Mouse (Mus musculus) CH12.LX (cell line): ENCODE data around the gene Ankrd11. TPM values are rescaled to one million over a fixed set of nuclear protein-coding genes. Genes with fewer than 3 reads are reported as not detected.
"Not testable (repeated sequence)": the region's sequence is repeated elsewhere in the genome, so short reads cannot be mapped to it uniquely, and the experiment has no call there.

Experiments used
- DNase-seq: peaks from one replicate; pipeline ENCODE4 v3.0.0-alpha.2; 2013; ENCODE audit errors: extremely low read depth
- H3K27ac ChIP-seq: 2 replicates; pipeline ENCODE4 v1.5.1; 2012; ENCODE audit warnings: low read depth, mild to moderate bottlenecking, control low read depth, moderate library complexity; ENCODE audit not compliant: insufficient read depth
- H3K27me3 ChIP-seq: replicated peaks from 2 replicates; pipeline ENCODE3; 2012; ENCODE audit warnings: inconsistent platforms
- H3K36me3 ChIP-seq, 2 experiments: replicated peaks in 1 of 2; 2 replicates each; pipeline versions ENCODE3 to v1.6.1; 2012; ENCODE audit warnings: inconsistent platforms in 1 of 2, low read length in 1 of 2, mild to moderate bottlenecking in 1 of 2, mixed read lengths in 1 of 2, moderate library complexity in 1 of 2; ENCODE audit not compliant: control insufficient read depth in 1 of 2, insufficient read depth in 1 of 2
- H3K4me1 ChIP-seq, 2 experiments: 2 replicates each; pipeline ENCODE4 v1.6.1; 2012; ENCODE audit warnings: inconsistent platforms in 1 of 2, moderate library complexity in 1 of 2; ENCODE audit not compliant: insufficient read depth in 2 of 2, control insufficient read depth in 1 of 2
- H3K4me2 ChIP-seq: 2 replicates; pipeline ENCODE4 v1.6.1; 2012; ENCODE audit warnings: low read depth, mild to moderate bottlenecking, control low read depth; ENCODE audit not compliant: poor library complexity, insufficient read depth, severe bottlenecking
- H3K4me3 ChIP-seq, 3 experiments: fragments of 150-350 bp in 1 of 3; sonication (generic) in 1 of 3; replicated peaks in 1 of 3; 2 replicates each; pipeline versions ENCODE3 to v1.5.1; 2011 to 2012; ENCODE audit warnings: low read depth in 2 of 3, low read length in 2 of 3, mild to moderate bottlenecking in 2 of 3, moderate library complexity in 2 of 3, control low read depth in 1 of 3, improper control_type of control experiment in 1 of 3, inconsistent platforms in 1 of 3, mixed read lengths in 1 of 3; ENCODE audit not compliant: poor library complexity in 1 of 3
- H3K79me2 ChIP-seq: replicated peaks from 2 replicates; pipeline ENCODE4 v1.6.1; 2012; ENCODE audit warnings: mild to moderate bottlenecking, moderate library complexity; ENCODE audit not compliant: control insufficient read depth, poor library complexity, insufficient read depth, severe bottlenecking; ENCODE audit errors: extremely low read depth
- H3K9ac ChIP-seq: 2 replicates; pipeline ENCODE4 v1.6.1; 2012; ENCODE audit warnings: low read depth, mild to moderate bottlenecking, control low read depth, moderate library complexity; ENCODE audit not compliant: insufficient read depth
- H3K9me3 ChIP-seq: replicated peaks from 2 replicates; pipeline ENCODE3; 2012; ENCODE audit warnings: low read length, inconsistent platforms, mixed read lengths
- CHD2 ChIP-seq: IDR thresholded peaks from 2 replicates; pipeline ENCODE4 v1.6.1; 2011; ENCODE audit warnings: low read length, improper control_type of control experiment
- EP300 ChIP-seq: IDR thresholded peaks from 2 replicates; pipeline ENCODE4 v1.6.1; 2011; ENCODE audit warnings: low read length, improper control_type of control experiment
- GABPA ChIP-seq: IDR thresholded peaks from 2 replicates; pipeline ENCODE4 v1.6.1; 2012; ENCODE audit warnings: low read depth, low read length, improper control_type of control experiment, inconsistent platforms; ENCODE audit not compliant: insufficient replicate concordance
- HCFC1 ChIP-seq: IDR thresholded peaks from 2 replicates; pipeline ENCODE4 v1.6.1; 2012; ENCODE audit warnings: low read depth, mild to moderate bottlenecking, inconsistent platforms, low read length, improper control_type of control experiment
- JUN ChIP-seq: IDR thresholded peaks from 2 replicates; pipeline ENCODE4 v1.6.1; 2011; ENCODE audit warnings: low read depth, mild to moderate bottlenecking, low read length, improper control_type of control experiment, moderate library complexity; ENCODE audit not compliant: insufficient read depth
- JUND ChIP-seq: conservative IDR thresholded peaks from 2 replicates; pipeline ENCODE4 v1.6.1; 2011; ENCODE audit warnings: low read depth, low read length, improper control_type of control experiment
- MAFK ChIP-seq: IDR thresholded peaks from 2 replicates; pipeline ENCODE4 v1.6.1; 2011; ENCODE audit warnings: low read length, improper control_type of control experiment; ENCODE audit not compliant: insufficient replicate concordance
- MAX ChIP-seq: IDR thresholded peaks from 2 replicates; pipeline ENCODE4 v1.6.1; 2011; ENCODE audit warnings: low read length, improper control_type of control experiment
- MXI1 ChIP-seq: IDR thresholded peaks from 2 replicates; pipeline ENCODE4 v1.6.1; 2011; ENCODE audit warnings: mild to moderate bottlenecking, low read depth, low read length, improper control_type of control experiment
- POLR2AphosphoS2 ChIP-seq: IDR thresholded peaks from 2 replicates; pipeline ENCODE4 v1.6.1; 2011; ENCODE audit warnings: low read depth, low read length, improper control_type of control experiment
- RCOR1 ChIP-seq: conservative IDR thresholded peaks from 2 replicates; pipeline ENCODE4 v1.6.1; 2012; ENCODE audit warnings: low read depth, mild to moderate bottlenecking, inconsistent platforms, low read length, improper control_type of control experiment
- SIN3A ChIP-seq: IDR thresholded peaks from 2 replicates; pipeline ENCODE4 v1.6.1; 2012; ENCODE audit warnings: low read length, improper control_type of control experiment, inconsistent platforms
- TBP ChIP-seq: conservative IDR thresholded peaks from 2 replicates; pipeline ENCODE4 v1.6.1; 2011; ENCODE audit warnings: low read depth, low read length, improper control_type of control experiment
- TCF12 ChIP-seq: IDR thresholded peaks from 2 replicates; pipeline ENCODE4 v1.6.1; 2014; ENCODE audit warnings: low read depth, mild to moderate bottlenecking, inconsistent platforms, low read length, improper control_type of control experiment
- USF2 ChIP-seq: conservative IDR thresholded peaks from 2 replicates; pipeline ENCODE4 v1.6.1; 2011; ENCODE audit warnings: low read depth, low read length, improper control_type of control experiment
- ZKSCAN1 ChIP-seq: IDR thresholded peaks from 2 replicates; pipeline ENCODE4 v1.6.1; 2012; ENCODE audit warnings: low read depth, inconsistent platforms, low read length, improper control_type of control experiment, borderline replicate concordance
- ZNF384 ChIP-seq: IDR thresholded peaks from 2 replicates; pipeline ENCODE4 v1.6.1; 2012; ENCODE audit warnings: low read depth, low read length, improper control_type of control experiment, inconsistent platforms
- dilution Hi-C: fragments of 300-500 bp; cut with MboI; formaldehyde crosslinking; loops from 2 replicates; pipeline ENCODE4 v1.14.3; 2020; ENCODE audit warnings: low sequenced_read_pairs; ENCODE audit not compliant: extremely low pct_unique_long_range_greater_than_20kb, extremely low pct_ligation_motif_present
- in situ Hi-C: fragments of 300-500 bp; cut with MboI; formaldehyde crosslinking; loops from 3 replicates; pipeline ENCODE4 v1.14.3; 2019; ENCODE audit warnings: low sequenced_read_pairs, low pct_ligation_motif_present, low pct_unique_long_range_greater_than_20kb, mixed read lengths
- polyA plus RNA-seq: library from polyadenylated mRNA; unstranded; fragments of >175 nt; gene quantifications from 2 replicates; pipeline ENCODE4 v1.2.1, GENCODE M21; 2012; ENCODE audit warnings: low read depth; ENCODE audit not compliant: insufficient read length
- total RNA-seq, 2 experiments: library from RNA; depleted of rRNA; stranded (reverse); fragments of 300-350 nt in 1 of 2; fragments of >200 nt in 1 of 2; gene quantifications; 2 replicates each; pipeline ENCODE4 v1.2.3; 2012 to 2014

Ankrd11 gene
- total and polyA plus RNA-seq, 3 experiments = 37.4 to 74.9 (median 60.7) TPM

- peaks cover 12 to 32% of the 10 kb centered on the region in 2 experiments for H3K4me1 ChIP-seq
- TF ChIP-seq MAX (no peak), SIN3A (no peak), ZKSCAN1 (no peak), CHD2 (no peak), POLR2AphosphoS2 (no peak), ZNF384 (no peak), MAFK (no peak)
- TF ChIP-seq, all 38 proteins: peak for 0
- Histone ChIP-seq H3K4me2 (no peak overlapping the region), H3K4me3 (no peak overlapping the region), H3K36me3 (peaks cover 4 to 14% of the 10 kb centered on the region in 2 experiments), H3K9ac (no peak overlapping the region), H3K27ac (no peak overlapping the region), H3K79me2 (peaks cover 13% of the 10 kb centered on the region; the same call in 1 of the 2 replicates), H3K9me3 (no peaks in the 10 kb centered on the region), H3K27me3 (no peaks in the 10 kb centered on the region)
- dilution Hi-C loops (no loop called here), in situ Hi-C loops (no loop called here)
- DNase-seq = no peak
These were observed 5.8 kb upstream of the Ankrd11 start for GRCm38 (mm10) chr8:123047827-123048226.

GRCm38 (mm10) chr8:123046706-123047105 is 4.6 kb upstream of the Ankrd11 start:
- Histone ChIP-seq H3K27me3 (no peaks in the 10 kb centered on the region), H3K79me2 (peaks cover 18% of the 10 kb centered on the region), H3K27ac (no peak overlapping the region), H3K4me3 (no peak overlapping the region), H3K4me1 (peaks cover 8 to 28% of the 10 kb centered on the region in 2 experiments), H3K4me2 (no peak overlapping the region), H3K9me3 (no peaks in the 10 kb centered on the region), H3K9ac (no peak overlapping the region), H3K36me3 (peaks cover 4 to 14% of the 10 kb centered on the region in 2 experiments)
- dilution Hi-C loops (no loop called here), in situ Hi-C loops (no loop called here)
- TF ChIP-seq RCOR1 (no peak), JUND (no peak), JUN (no peak), HCFC1 (no peak), TBP (no peak), MXI1 (no peak), EP300 (no peak), ZKSCAN1 (no peak), POLR2AphosphoS2 (no peak), CHD2 (no peak), GABPA (no peak), MAFK (no peak), USF2 (no peak), TCF12 (no peak)
- DNase-seq = no peak

GRCm38 (mm10) chr8:123044743-123045425 is 2.8 kb upstream of the Ankrd11 start:
- peaks cover 4 to 14% of the 10 kb centered on the region in 2 experiments for H3K36me3 ChIP-seq
- DNase-seq, in situ Hi-C loops, H3K9me3 ChIP-seq, H3K4me2 ChIP-seq, H3K27ac ChIP-seq, H3K4me3 ChIP-seq, H3K9ac ChIP-seq, H3K27me3 ChIP-seq, dilution Hi-C loops: not testable (repeated sequence)
- peaks cover 0 to 14% of the 10 kb centered on the region in 2 experiments; a peak in 2 of 4 replicates for H3K4me1 ChIP-seq
- H3K79me2 ChIP-seq = peaks cover 36% of the 10 kb centered on the region
